Mouse (Mus musculus) CH12.LX (cell line): ENCODE results near the gene Syt6. TPM values are rescaled to one million over a fixed set of nuclear protein-coding genes. Genes with fewer than 3 reads are reported as not detected.

Experiments used
- DNase-seq: peaks from one replicate; pipeline ENCODE4 v3.0.0-alpha.2; 2013; ENCODE audit errors: extremely low read depth
- H3K27ac ChIP-seq: 2 replicates; pipeline ENCODE4 v1.5.1; 2012; ENCODE audit warnings: low read depth, mild to moderate bottlenecking, control low read depth, moderate library complexity; ENCODE audit not compliant: insufficient read depth
- H3K27me3 ChIP-seq: replicated peaks from 2 replicates; pipeline ENCODE3; 2012; ENCODE audit warnings: inconsistent platforms
- H3K36me3 ChIP-seq, 2 experiments: replicated peaks in 1 of 2; 2 replicates each; pipeline versions ENCODE3 to v1.6.1; 2012; ENCODE audit warnings: inconsistent platforms in 1 of 2, low read length in 1 of 2, mild to moderate bottlenecking in 1 of 2, mixed read lengths in 1 of 2, moderate library complexity in 1 of 2; ENCODE audit not compliant: control insufficient read depth in 1 of 2, insufficient read depth in 1 of 2
- H3K4me1 ChIP-seq, 2 experiments: 2 replicates each; pipeline ENCODE4 v1.6.1; 2012; ENCODE audit warnings: inconsistent platforms in 1 of 2, moderate library complexity in 1 of 2; ENCODE audit not compliant: insufficient read depth in 2 of 2, control insufficient read depth in 1 of 2
- H3K4me2 ChIP-seq: 2 replicates; pipeline ENCODE4 v1.6.1; 2012; ENCODE audit warnings: low read depth, mild to moderate bottlenecking, control low read depth; ENCODE audit not compliant: poor library complexity, insufficient read depth, severe bottlenecking
- H3K4me3 ChIP-seq, 3 experiments: fragments of 150-350 bp in 1 of 3; sonication (generic) in 1 of 3; replicated peaks in 1 of 3; 2 replicates each; pipeline versions ENCODE3 to v1.5.1; 2011 to 2012; ENCODE audit warnings: low read depth in 2 of 3, low read length in 2 of 3, mild to moderate bottlenecking in 2 of 3, moderate library complexity in 2 of 3, control low read depth in 1 of 3, improper control_type of control experiment in 1 of 3, inconsistent platforms in 1 of 3, mixed read lengths in 1 of 3; ENCODE audit not compliant: poor library complexity in 1 of 3
- H3K79me2 ChIP-seq: replicated peaks from 2 replicates; pipeline ENCODE4 v1.6.1; 2012; ENCODE audit warnings: mild to moderate bottlenecking, moderate library complexity; ENCODE audit not compliant: control insufficient read depth, poor library complexity, insufficient read depth, severe bottlenecking; ENCODE audit errors: extremely low read depth
- H3K9ac ChIP-seq: 2 replicates; pipeline ENCODE4 v1.6.1; 2012; ENCODE audit warnings: low read depth, mild to moderate bottlenecking, control low read depth, moderate library complexity; ENCODE audit not compliant: insufficient read depth
- H3K9me3 ChIP-seq: replicated peaks from 2 replicates; pipeline ENCODE3; 2012; ENCODE audit warnings: low read length, inconsistent platforms, mixed read lengths
- BHLHE40 ChIP-seq: IDR thresholded peaks from 2 replicates; pipeline ENCODE4 v1.6.1; 2011; ENCODE audit warnings: mild to moderate bottlenecking, low read depth, low read length, improper control_type of control experiment
- CHD2 ChIP-seq: IDR thresholded peaks from 2 replicates; pipeline ENCODE4 v1.6.1; 2011; ENCODE audit warnings: low read length, improper control_type of control experiment
- ELF1 ChIP-seq: IDR thresholded peaks from 2 replicates; pipeline ENCODE4 v1.6.1; 2014; ENCODE audit warnings: low read depth, mild to moderate bottlenecking, inconsistent platforms, low read length, improper control_type of control experiment
- EP300 ChIP-seq: IDR thresholded peaks from 2 replicates; pipeline ENCODE4 v1.6.1; 2011; ENCODE audit warnings: low read length, improper control_type of control experiment
- ETS1 ChIP-seq: conservative IDR thresholded peaks from 2 replicates; pipeline ENCODE4 v1.6.1; 2012; ENCODE audit warnings: low read depth, mild to moderate bottlenecking, inconsistent platforms, low read length, improper control_type of control experiment, moderate library complexity
- HCFC1 ChIP-seq: IDR thresholded peaks from 2 replicates; pipeline ENCODE4 v1.6.1; 2012; ENCODE audit warnings: low read depth, mild to moderate bottlenecking, inconsistent platforms, low read length, improper control_type of control experiment
- IRF4 ChIP-seq: IDR thresholded peaks from 2 replicates; pipeline ENCODE4 v1.6.1; 2014; ENCODE audit warnings: low read depth, mild to moderate bottlenecking, inconsistent platforms, low read length, improper control_type of control experiment
- JUN ChIP-seq: IDR thresholded peaks from 2 replicates; pipeline ENCODE4 v1.6.1; 2011; ENCODE audit warnings: low read depth, mild to moderate bottlenecking, low read length, improper control_type of control experiment, moderate library complexity; ENCODE audit not compliant: insufficient read depth
- JUND ChIP-seq: conservative IDR thresholded peaks from 2 replicates; pipeline ENCODE4 v1.6.1; 2011; ENCODE audit warnings: low read depth, low read length, improper control_type of control experiment
- MAFK ChIP-seq: IDR thresholded peaks from 2 replicates; pipeline ENCODE4 v1.6.1; 2011; ENCODE audit warnings: low read length, improper control_type of control experiment; ENCODE audit not compliant: insufficient replicate concordance
- MAX ChIP-seq: IDR thresholded peaks from 2 replicates; pipeline ENCODE4 v1.6.1; 2011; ENCODE audit warnings: low read length, improper control_type of control experiment
- NELFE ChIP-seq: IDR thresholded peaks from 2 replicates; pipeline ENCODE4 v1.6.1; 2011; ENCODE audit warnings: low read depth, low read length, improper control_type of control experiment
- SMC3 ChIP-seq: IDR thresholded peaks from 2 replicates; pipeline ENCODE4 v1.6.1; 2011; ENCODE audit warnings: low read depth, low read length, improper control_type of control experiment
- TBP ChIP-seq: conservative IDR thresholded peaks from 2 replicates; pipeline ENCODE4 v1.6.1; 2011; ENCODE audit warnings: low read depth, low read length, improper control_type of control experiment
- TCF12 ChIP-seq: IDR thresholded peaks from 2 replicates; pipeline ENCODE4 v1.6.1; 2014; ENCODE audit warnings: low read depth, mild to moderate bottlenecking, inconsistent platforms, low read length, improper control_type of control experiment
- UBTF ChIP-seq: IDR thresholded peaks from 2 replicates; pipeline ENCODE4 v1.6.1; 2012; ENCODE audit warnings: low read depth, mild to moderate bottlenecking, inconsistent platforms, low read length, improper control_type of control experiment, moderate library complexity
- USF1 ChIP-seq: IDR thresholded peaks from 2 replicates; pipeline ENCODE4 v1.6.1; 2014; ENCODE audit warnings: low read depth, mild to moderate bottlenecking, inconsistent platforms, low read length, improper control_type of control experiment
- ZKSCAN1 ChIP-seq: IDR thresholded peaks from 2 replicates; pipeline ENCODE4 v1.6.1; 2012; ENCODE audit warnings: low read depth, inconsistent platforms, low read length, improper control_type of control experiment, borderline replicate concordance
- dilution Hi-C: fragments of 300-500 bp; cut with MboI; formaldehyde crosslinking; loops from 2 replicates; pipeline ENCODE4 v1.14.3; 2020; ENCODE audit warnings: low sequenced_read_pairs; ENCODE audit not compliant: extremely low pct_unique_long_range_greater_than_20kb, extremely low pct_ligation_motif_present
- in situ Hi-C: fragments of 300-500 bp; cut with MboI; formaldehyde crosslinking; loops from 3 replicates; pipeline ENCODE4 v1.14.3; 2019; ENCODE audit warnings: low sequenced_read_pairs, low pct_ligation_motif_present, low pct_unique_long_range_greater_than_20kb, mixed read lengths
- polyA plus RNA-seq: library from polyadenylated mRNA; unstranded; fragments of >175 nt; gene quantifications from 2 replicates; pipeline ENCODE4 v1.2.1, GENCODE M21; 2012; ENCODE audit warnings: low read depth; ENCODE audit not compliant: insufficient read length
- total RNA-seq, 2 experiments: library from RNA; depleted of rRNA; stranded (reverse); fragments of 300-350 nt in 1 of 2; fragments of >200 nt in 1 of 2; gene quantifications; 2 replicates each; pipeline ENCODE4 v1.2.3; 2012 to 2014

The Syt6 gene
- total and polyA plus RNA-seq, 3 experiments = not detected

DNA sequence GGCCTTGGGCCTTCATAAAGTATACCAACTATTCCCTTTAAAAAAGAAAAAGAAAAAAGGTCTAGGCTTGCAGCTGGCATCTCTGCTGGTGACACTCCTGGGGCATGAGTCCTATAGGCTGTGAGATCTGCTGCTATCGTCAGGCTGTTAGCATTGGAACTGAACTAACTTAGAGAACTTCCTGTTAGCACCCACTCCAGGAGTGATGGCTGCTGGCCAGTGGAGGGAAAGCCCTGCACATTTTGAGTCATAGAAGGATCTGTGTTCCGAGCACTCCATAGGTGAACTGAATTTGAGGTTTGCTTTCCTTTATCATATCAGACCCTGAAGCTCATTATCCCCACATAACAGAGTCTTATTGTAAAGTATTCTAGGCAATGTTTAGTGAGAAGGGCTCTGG lies 85.0 kb downstream of the Syt6 start:
- H3K27ac ChIP-seq = no peak overlapping the region
- TF ChIP-seq USF1 (no peak), ETS1 (no peak), HCFC1 (no peak), CHD2 (no peak), JUND (no peak), MAFK (no peak), IRF4 (no peak), TBP (no peak), MAX (no peak), BHLHE40 (no peak), SMC3 (no peak), JUN (no peak), ELF1 (no peak)
- TF ChIP-seq, all 38 proteins: peak for 0
- no peak overlapping the region for H3K9ac ChIP-seq
- in situ Hi-C loops (no loop called here), dilution Hi-C loops (no loop called here)
- no peak overlapping the region for H3K4me3 ChIP-seq
- H3K79me2 ChIP-seq = no peaks in the 10 kb centered on the region
- H3K4me2 ChIP-seq = no peak overlapping the region
- H3K4me1 ChIP-seq = peaks cover 0 to 7% of the 10 kb centered on the region in 2 experiments; a peak in 3 of 4 replicates
- H3K9me3 ChIP-seq = no peaks in the 10 kb centered on the region
- DNase-seq = no peak
- no peaks in the 10 kb centered on the region for H3K36me3 ChIP-seq
- H3K27me3 ChIP-seq = no peaks in the 10 kb centered on the region

- H3K4me1 ChIP-seq = peaks cover 0 to 7% of the 10 kb centered on the region in 2 experiments; a peak in 3 of 4 replicates
- no peak overlapping the region for H3K4me3 ChIP-seq
- in situ Hi-C loops (no loop called here), dilution Hi-C loops (no loop called here)
- H3K4me2 ChIP-seq = peak overlapping the region; percentile 62
- DNase-seq = no peak
- no peaks in the 10 kb centered on the region for H3K27me3 ChIP-seq
- H3K9me3 ChIP-seq = no peaks in the 10 kb centered on the region
- H3K27ac ChIP-seq = no peak overlapping the region
- H3K9ac ChIP-seq = peak overlapping the region; percentile 42; the same call in 1 of the 2 replicates
- peak; percentile 54; the same call in 1 of the 2 replicates for TF ChIP-seq TCF12
- TF ChIP-seq UBTF = no peak
- TF ChIP-seq NELFE = no peak
- TF ChIP-seq IRF4 = peak; percentile 37; the same call in 1 of the 2 replicates
- TF ChIP-seq ZKSCAN1 = 0 out of 2 replicates have a peak, but pooled peaks have one; percentile 10
- peak; percentile 24; the same call in 1 of the 2 replicates for TF ChIP-seq EP300
- 0 out of 2 replicates have a peak, but pooled peaks have one; percentile 8 for TF ChIP-seq ETS1
- H3K36me3 ChIP-seq = no peaks in the 10 kb centered on the region
- no peaks in the 10 kb centered on the region for H3K79me2 ChIP-seq
Observed at GRCm38 (mm10) chr3:103661714-103662113, 86.7 kb downstream of the Syt6 start.
